Mouse (Mus musculus) mesoderm, embryonic 11.5 days (tissue): ENCODE measurements around the gene Gm49337.

Experiments
- DNase-seq: peaks from one replicate; pipeline ENCODE4 v3.0.0-alpha.2; 2012; ENCODE audit warnings: low read depth, low spot score

Gm49337 gene

GRCm38 (mm10) chr4:116162142-116162541, 11.0 kb upstream of the Gm49337 start:
- DNase-seq, result no peak

- DNase-seq, result no peak
Measured at GRCm38 (mm10) chr4:116164759-116165554, 8.2 kb upstream of the Gm49337 start.

- no peak for DNase-seq
Measured at GRCm38 (mm10) chr4:116165708-116166407, 7.3 kb upstream of the Gm49337 start.

GRCm38 (mm10) chr4:116167404-116167803, 5.8 kb upstream of the Gm49337 start, which contains the start of gene Tspan1:
Tspan1 (minus strand) TSS chr4:116167601.
- no peak for DNase-seq

GRCm38 (mm10) chr4:116168617-116169352, 4.4 kb upstream of the Gm49337 start:
- peak; percentile 72 for DNase-seq

GRCm38 (mm10) chr4:116169353-116169672, 3.9 kb upstream of the Gm49337 start:
- no peak for DNase-seq

GRCm38 (mm10) chr4:116173752-116174151, 568 bp downstream of the Gm49337 start:
- DNase-seq, result no peak

GRCm38 (mm10) chr4:116174466-116175116, 1.4 kb downstream of the Gm49337 start:
- no peak for DNase-seq

GRCm38 (mm10) chr4:116175136-116175535, 2.0 kb downstream of the Gm49337 start:
- DNase-seq, result no peak

- DNase-seq, result no peak
Measured at GRCm38 (mm10) chr4:116175711-116176542, 2.7 kb downstream of the Gm49337 start.

- peak; percentile 36 for DNase-seq
Measured at GRCm38 (mm10) chr4:116176543-116176988, 3.4 kb downstream of the Gm49337 start.

GRCm38 (mm10) chr4:116177140-116177539, 4.0 kb downstream of the Gm49337 start:
- no peak for DNase-seq

- no peak for DNase-seq
Measured at GRCm38 (mm10) chr4:116182079-116182478, 8.9 kb downstream of the Gm49337 start.

- DNase-seq, result peak; percentile 40
Measured at GRCm38 (mm10) chr4:116182745-116183144, 9.6 kb downstream of the Gm49337 start.

GRCm38 (mm10) chr4:116185083-116185482, 11.9 kb downstream of the Gm49337 start:
- DNase-seq, result no peak

GRCm38 (mm10) chr4:116192286-116192835, 19.2 kb downstream of the Gm49337 start:
- DNase-seq, result no peak

GRCm38 (mm10) chr4:116193583-116194383, 20.6 kb downstream of the Gm49337 start:
- DNase-seq, result no peak

- DNase-seq, result no peak
Measured at GRCm38 (mm10) chr4:116198422-116198821, 25.2 kb downstream of the Gm49337 start.

- no peak for DNase-seq
Measured at GRCm38 (mm10) chr4:116204422-116204821, 31.2 kb downstream of the Gm49337 start.

- peak; percentile 9 for DNase-seq
Measured at GRCm38 (mm10) chr4:116206531-116206930, 33.3 kb downstream of the Gm49337 start.
